Mouse (Mus musculus) kidney, embryonic 14.5 days (tissue): ENCODE measurements at regions not wholly inside any gene's neighbourhood (a gene's known extent, or its start where the extent isn't known, plus 50 kb on each side); places are given as distances from the start of the nearest gene placed in this dataset.
"Not testable (repeated sequence)": the region's sequence is repeated elsewhere in the genome, so short reads cannot be mapped to it uniquely, and the experiment has no call there.

ENCODE experiments used
- ATAC-seq: fragments of 200-750 bp; cut with Nextera tagmentation; 2 replicates; pipeline ENCODE4 v1.8.0; 2017; ENCODE audit warnings: moderate number of reproducible peaks, mild to moderate bottlenecking, moderate TSS enrichment, moderate library complexity; ENCODE audit not compliant: low FRiP score, low TSS enrichment
- H3K27ac ChIP-seq: fragments of 300-500 bp; sonication (generic); 2 replicates; pipeline ENCODE4 v1.5.1; 2014; ENCODE audit warnings: low read depth, mild to moderate bottlenecking, low read length, moderate library complexity, mixed read lengths
- H3K27me3 ChIP-seq: fragments of 300-500 bp; sonication (generic); 2 replicates; pipeline ENCODE4 v1.6.1; 2014; ENCODE audit warnings: mild to moderate bottlenecking, low read length; ENCODE audit not compliant: control insufficient read depth, insufficient read depth
- H3K36me3 ChIP-seq: fragments of 300-500 bp; sonication (generic); 2 replicates; pipeline ENCODE4 v1.6.1; 2014; ENCODE audit warnings: low read length, mixed read lengths; ENCODE audit not compliant: control insufficient read depth, insufficient read depth
- H3K4me1 ChIP-seq: fragments of 300-500 bp; sonication (generic); 2 replicates; pipeline ENCODE4 v1.6.1; 2014; ENCODE audit warnings: low read length, mixed read lengths; ENCODE audit not compliant: control insufficient read depth, insufficient read depth
- H3K4me2 ChIP-seq: fragments of 300-500 bp; sonication (generic); replicated peaks from 2 replicates; pipeline ENCODE4 v1.6.1; 2014; ENCODE audit warnings: low read depth, mild to moderate bottlenecking, low read length
- H3K4me3 ChIP-seq: fragments of 300-500 bp; sonication (generic); 2 replicates; pipeline ENCODE4 v1.5.1; 2014; ENCODE audit warnings: mild to moderate bottlenecking, low read length
- H3K9ac ChIP-seq: fragments of 300-500 bp; sonication (generic); 2 replicates; pipeline ENCODE4 v1.6.1; 2014; ENCODE audit warnings: low read depth, mild to moderate bottlenecking, low read length, moderate library complexity
- H3K9me3 ChIP-seq: fragments of 300-500 bp; sonication (generic); 2 replicates; pipeline ENCODE4 v1.6.1; 2016; ENCODE audit warnings: low read length; ENCODE audit not compliant: control insufficient read depth
- WGBS: fragments of 180-500 bp; shearing (Covaris S2); extraction: QIAGEN DNeasy Blood & Tissue Kit; methylation state at CpG from one replicate; pipeline ENCODE4 v1.1.7; 2014; 5-methylcytosine and 5-hydroxymethylcytosine counted together

- no peak overlapping the region for H3K4me2 ChIP-seq
- no peak for ATAC-seq
- H3K9me3 ChIP-seq, result no peaks in the 10 kb centered on the region
- no peak overlapping the region for H3K4me3 ChIP-seq
- H3K36me3 ChIP-seq, result no peaks in the 10 kb centered on the region
- no peak overlapping the region for H3K9ac ChIP-seq
- no peaks in the 10 kb centered on the region for H3K4me1 ChIP-seq
- WGBS, result 62% methylated on average over 7 of the region's 7 CpGs
- no peaks in the 10 kb centered on the region for H3K27me3 ChIP-seq
- no peak overlapping the region for H3K27ac ChIP-seq
These were observed 167.2 kb upstream of the 2610301B20Rik start for GRCm38 (mm10) chr4:10707016-10707657.

GRCm38 (mm10) chr4:10707658-10708056 lies 166.6 kb upstream of the 2610301B20Rik start:
- H3K9me3 ChIP-seq, result no peaks in the 10 kb centered on the region
- WGBS, result 46% methylated on average over 2 of the region's 2 CpGs
- no peak overlapping the region for H3K9ac ChIP-seq
- no peaks in the 10 kb centered on the region for H3K27me3 ChIP-seq
- H3K4me2 ChIP-seq, result no peak overlapping the region
- H3K4me1 ChIP-seq, result no peaks in the 10 kb centered on the region
- H3K4me3 ChIP-seq, result no peak overlapping the region
- no peak for ATAC-seq
- no peaks in the 10 kb centered on the region for H3K36me3 ChIP-seq
- no peak overlapping the region for H3K27ac ChIP-seq

GRCm38 (mm10) chr4:10711939-10712533 lies 162.3 kb upstream of the 2610301B20Rik start:
- Histone ChIP-seq H3K4me3 (no peak overlapping the region), H3K9ac (no peak overlapping the region), H3K4me1 (no peaks in the 10 kb centered on the region), H3K9me3 (no peaks in the 10 kb centered on the region), H3K4me2 (no peak overlapping the region), H3K27me3 (no peaks in the 10 kb centered on the region), H3K36me3 (no peaks in the 10 kb centered on the region), H3K27ac (no peak overlapping the region)
- no peak for ATAC-seq
- WGBS, result 63% methylated on average over 11 of the region's 11 CpGs

- Histone ChIP-seq H3K27ac (no peak overlapping the region), H3K9ac (no peak overlapping the region), H3K9me3 (no peaks in the 10 kb centered on the region), H3K36me3 (no peaks in the 10 kb centered on the region), H3K4me1 (no peaks in the 10 kb centered on the region), H3K4me2 (no peak overlapping the region), H3K4me3 (no peak overlapping the region), H3K27me3 (no peaks in the 10 kb centered on the region)
- no peak for ATAC-seq
- 91% methylated on average over 4 of the region's 4 CpGs for whole genome bisulfite sequencing
These were observed 151.0 kb upstream of the 2610301B20Rik start for GRCm38 (mm10) chr4:10723341-10723740.

DNA sequence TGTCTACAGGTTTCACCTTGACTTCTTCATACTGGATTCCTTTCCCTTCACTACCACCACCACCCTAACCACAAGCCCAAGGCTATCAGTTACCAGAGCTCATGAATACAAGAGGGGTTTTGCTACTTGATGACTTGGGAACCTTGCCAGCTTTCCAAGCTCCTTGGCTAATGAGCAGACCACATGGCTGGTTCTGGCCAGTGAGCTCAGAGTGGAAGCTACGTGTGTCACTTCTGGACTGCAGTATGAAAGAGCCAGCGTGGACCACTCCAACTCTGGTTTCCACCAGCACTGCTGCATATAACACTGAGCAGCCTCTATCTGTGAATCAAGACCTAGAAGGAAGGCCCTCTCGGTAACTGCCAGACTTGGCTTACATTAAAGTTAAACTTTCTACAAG lies 146.4 kb upstream of the 2610301B20Rik start:
- no peaks in the 10 kb centered on the region for H3K27me3 ChIP-seq
- no peak overlapping the region for H3K4me2 ChIP-seq
- H3K27ac ChIP-seq, result no peak overlapping the region
- H3K9me3 ChIP-seq, result no peaks in the 10 kb centered on the region
- WGBS, result 80% methylated on average over 3 of the region's 3 CpGs
- no peak for ATAC-seq
- no peaks in the 10 kb centered on the region for H3K36me3 ChIP-seq
- no peaks in the 10 kb centered on the region for H3K4me1 ChIP-seq
- no peak overlapping the region for H3K4me3 ChIP-seq
- H3K9ac ChIP-seq, result no peak overlapping the region

DNA sequence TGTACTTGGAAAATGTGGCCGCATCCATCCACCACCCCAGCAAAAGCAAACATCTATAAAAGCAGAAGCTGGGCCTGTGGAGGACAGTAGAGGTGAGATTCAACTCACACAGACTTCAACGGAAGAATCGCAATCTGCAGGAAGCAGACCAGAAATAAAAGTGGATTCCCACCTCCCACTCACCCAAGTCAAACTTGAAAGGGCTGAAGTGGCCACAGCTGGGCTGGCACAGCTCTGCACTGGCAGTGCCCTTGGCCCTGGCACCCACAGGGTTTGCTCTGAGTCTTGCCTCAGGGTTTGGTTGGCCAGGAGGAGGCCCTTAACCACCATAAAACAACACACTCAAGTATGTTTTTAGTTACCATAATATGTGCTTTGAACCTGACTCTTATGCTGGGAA lies 129.1 kb upstream of the 2610301B20Rik start:
- Histone ChIP-seq H3K4me1 (no peaks in the 10 kb centered on the region), H3K9me3 (no peaks in the 10 kb centered on the region), H3K36me3 (no peaks in the 10 kb centered on the region), H3K27me3 (no peaks in the 10 kb centered on the region), H3K27ac (no peak overlapping the region), H3K4me2 (no peak overlapping the region), H3K9ac (no peak overlapping the region), H3K4me3 (no peak overlapping the region)
- WGBS, result 87% methylated on average over 3 of the region's 3 CpGs
- ATAC-seq, result no peak

DNA sequence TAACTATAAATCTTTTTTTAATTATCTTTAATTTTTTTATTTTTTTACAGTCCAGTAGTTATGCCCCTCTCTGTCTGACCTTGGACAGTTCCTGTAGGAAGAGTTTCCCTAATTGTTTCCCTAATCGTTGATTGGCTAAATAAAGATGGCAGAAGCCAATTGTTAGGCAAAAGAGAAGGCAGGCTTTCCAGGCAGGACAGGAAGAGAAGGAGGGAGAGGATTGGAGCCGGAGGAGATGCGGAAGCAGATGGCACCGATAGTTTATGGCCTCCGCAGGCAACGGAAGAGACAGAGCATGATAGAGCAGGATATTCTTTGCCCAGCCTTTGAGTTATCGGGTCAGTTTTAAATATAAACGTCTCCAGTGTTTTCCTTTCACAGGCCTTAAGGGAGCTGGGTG lies 125.5 kb upstream of the 2610301B20Rik start:
- Histone ChIP-seq H3K4me3 (no peak overlapping the region), H3K9me3 (no peaks in the 10 kb centered on the region), H3K27ac (no peak overlapping the region), H3K36me3 (no peaks in the 10 kb centered on the region), H3K27me3 (no peaks in the 10 kb centered on the region), H3K4me2 (no peak overlapping the region), H3K9ac (no peak overlapping the region), H3K4me1 (no peaks in the 10 kb centered on the region)
- no peak for ATAC-seq
- WGBS, result 74% methylated on average over 8 of the region's 8 CpGs

GRCm38 (mm10) chr4:10750377-10751062 lies 123.8 kb upstream of the 2610301B20Rik start:
- not testable (repeated sequence) for H3K4me3 ChIP-seq, H3K4me2 ChIP-seq, H3K27me3 ChIP-seq, H3K4me1 ChIP-seq, H3K9me3 ChIP-seq, H3K9ac ChIP-seq, H3K27ac ChIP-seq, H3K36me3 ChIP-seq, ATAC-seq
- 72% methylated on average over 6 of the region's 6 CpGs for WGBS

GRCm38 (mm10) chr4:10753176-10753575 lies 121.1 kb upstream of the 2610301B20Rik start:
- Histone ChIP-seq H3K9ac (no peak overlapping the region), H3K9me3 (no peaks in the 10 kb centered on the region), H3K4me1 (no peaks in the 10 kb centered on the region), H3K27ac (no peak overlapping the region), H3K27me3 (no peaks in the 10 kb centered on the region), H3K4me3 (no peak overlapping the region), H3K36me3 (no peaks in the 10 kb centered on the region), H3K4me2 (no peak overlapping the region)
- WGBS, result 81% methylated on average over 5 of the region's 5 CpGs
- no peak for ATAC-seq
